Mouse (Mus musculus): Measurements from ENCODE around the gene Bcar1.

Gene Bcar1

GRCm38 (mm10) chr8:111735791-111736190, 7.8 kb downstream of the Bcar1 start:
- DNase-seq = no peak

- peak; percentile 75 for DNase-seq
Measured at GRCm38 (mm10) chr8:111735335-111735761, 8.3 kb downstream of the Bcar1 start.

GRCm38 (mm10) chr8:111734244-111734960, 9.2 kb downstream of the Bcar1 start:
- DNase-seq = peak; percentile 52

GRCm38 (mm10) chr8:111733581-111734243, 9.9 kb downstream of the Bcar1 start:
- peak; percentile 69 for DNase-seq

GRCm38 (mm10) chr8:111732406-111733085, 11.1 kb downstream of the Bcar1 start:
- DNase-seq = peak; percentile 59

- peak; percentile 99 for DNase-seq
Measured at GRCm38 (mm10) chr8:111732004-111732403, 11.6 kb downstream of the Bcar1 start.

GRCm38 (mm10) chr8:111731231-111731977, 12.2 kb downstream of the Bcar1 start:
- DNase-seq = peak; percentile 67

- DNase-seq = peak; percentile 86
Measured at GRCm38 (mm10) chr8:111729233-111730170, 14.1 kb downstream of the Bcar1 start.

- DNase-seq = no peak
Measured at GRCm38 (mm10) chr8:111728481-111728880, 15.1 kb downstream of the Bcar1 start.

GRCm38 (mm10) chr8:111727553-111727952, 16.1 kb downstream of the Bcar1 start:
- no peak for DNase-seq

GRCm38 (mm10) chr8:111726102-111726900, 17.3 kb downstream of the Bcar1 start:
- DNase-seq = peak; percentile 90

GRCm38 (mm10) chr8:111725341-111725740, 18.3 kb downstream of the Bcar1 start:
- no peak for DNase-seq

GRCm38 (mm10) chr8:111720115-111720544, 23.5 kb downstream of the Bcar1 start:
- no peak for DNase-seq

GRCm38 (mm10) chr8:111718937-111719336, 24.7 kb downstream of the Bcar1 start:
- peak; percentile 21 for DNase-seq

- peak; percentile 28 for DNase-seq
Measured at GRCm38 (mm10) chr8:111717866-111718265, 25.7 kb downstream of the Bcar1 start.

GRCm38 (mm10) chr8:111717488-111717792, 26.2 kb downstream of the Bcar1 start:
- no peak for DNase-seq

- DNase-seq = peak; percentile 57
Measured at GRCm38 (mm10) chr8:111716603-111717487, 26.8 kb downstream of the Bcar1 start.

GRCm38 (mm10) chr8:111715514-111715913, 28.1 kb downstream of the Bcar1 start:
- DNase-seq = no peak

- DNase-seq = no peak
Measured at GRCm38 (mm10) chr8:111714295-111714694, 29.3 kb downstream of the Bcar1 start.

- no peak for DNase-seq
Measured at GRCm38 (mm10) chr8:111713817-111714216, 29.8 kb downstream of the Bcar1 start.

Measured in kidney, postnatal 14 days (tissue).